ENCODE assay signal across 8 mouse cellular contexts in genomic region chr11:53979788-53980621, GRCm38 (mm10). TPM values are rescaled to one million over a fixed set of nuclear protein-coding genes. Genes with fewer than 3 reads are reported as not detected.
DNase-seq lines count a peak whose midpoint lies in the region; ATAC-seq and TF ChIP-seq lines count a peak whose summit lies in the region.

Gene Slc22a21 (minus strand): TSS chr11:53980332.

- H3K27me3 ChIP-seq in forebrain, embryonic 13.5 days, result peaks cover 15% of the 10 kb centered on the region
- peaks cover 11% of the 10 kb centered on the region; the same call in 1 of the 2 replicates for H3K27me3 ChIP-seq in neural tube, embryonic 15.5 days (replicated peaks)

- peak within 1 kb of the TSS; percentile 57 for H3K4me3 ChIP-seq in forebrain, embryonic 13.5 days
- peak within 1 kb of the TSS; percentile 68 for H3K4me3 ChIP-seq in lung, adult 2 months (replicated peaks; ENCODE audit: extremely low read depth, low read depth, low read length)
- peak within 1 kb of the TSS; percentile 59 for H3K4me3 ChIP-seq in neural tube, embryonic 15.5 days (replicated peaks)

- H3K9ac ChIP-seq in forebrain, embryonic 13.5 days, result peak within 1 kb of the TSS; percentile 65
- H3K9ac ChIP-seq in neural tube, embryonic 15.5 days (replicated peaks), result peak within 1 kb of the TSS; percentile 59

- WGBS in forebrain, embryonic 13.5 days, result 2% methylated on average over 73 of the region's 73 CpGs
- 2% methylated on average over 73 of the region's 73 CpGs for WGBS in lung, adult 2 months
- WGBS in neural tube, embryonic 15.5 days, result 1% methylated on average over 71 of the region's 73 CpGs

- H3K4me2 ChIP-seq in forebrain, embryonic 13.5 days, result peak within 1 kb of the TSS; percentile 91
- H3K4me2 ChIP-seq in neural tube, embryonic 15.5 days, result peak within 1 kb of the TSS; percentile 93

- H3K4me1 ChIP-seq in forebrain, embryonic 13.5 days, result 0 out of 2 replicates have a peak, but pooled peaks cover 7% of the 10 kb centered on the region
- no peaks in the 10 kb centered on the region for H3K4me1 ChIP-seq in lung, adult 2 months (ENCODE audit: control insufficient read depth, insufficient read depth, low read length)
- peaks cover 15% of the 10 kb centered on the region; the same call in 1 of the 2 replicates for H3K4me1 ChIP-seq in neural tube, embryonic 15.5 days

- ATAC-seq in cerebellum, adult (ENCODE audit: insufficient number of reproducible peaks, low FRiP score, low TSS enrichment), result peak; percentile 74
- ATAC-seq in forebrain, embryonic 13.5 days, result peak; percentile 94
- ATAC-seq in neural tube, embryonic 15.5 days (ENCODE audit: low FRiP score), result peak; percentile 93

- H3K36me3 ChIP-seq in forebrain, embryonic 13.5 days (ENCODE audit: poor library complexity, severe bottlenecking), result no peaks in the 10 kb centered on the region
- H3K36me3 ChIP-seq in neural tube, embryonic 15.5 days, result no peaks in the 10 kb centered on the region

- no peaks in the 10 kb centered on the region for H3K9me3 ChIP-seq in forebrain, embryonic 13.5 days (replicated peaks)
- no peaks in the 10 kb centered on the region for H3K9me3 ChIP-seq in neural tube, embryonic 15.5 days (replicated peaks)

- peak; percentile 77; the same call in 1 of the 2 replicates for TF ChIP-seq POLR2A in lung, adult 2 months (IDR thresholded peaks at IDR 0.05; ENCODE audit: borderline replicate concordance, extremely low read depth, low read depth, low read length)

- no peak within 1 kb of the TSS for H3K27ac ChIP-seq in forebrain, embryonic 13.5 days
- no peak within 1 kb of the TSS for H3K27ac ChIP-seq in neural tube, embryonic 15.5 days (replicated peaks)

- peak; percentile 95 for DNase-seq in ES-CJ7 (ENCODE audit: low read depth, low spot score)
- DNase-seq in heart, postnatal 10 days, result peak; percentile 70 to 81
- peak; percentile 87 to 92 for DNase-seq in kidney, postnatal 4 days
- DNase-seq in lung, adult 2 months, result peak; percentile 62
- DNase-seq in testis, postnatal 14 days (ENCODE audit: low spot score), result peak; percentile 90

- TF ChIP-seq CTCF in lung, adult 2 months (IDR thresholded peaks at IDR 0.05; ENCODE audit: insufficient read depth, low read length), result no peak

- intact Hi-C loops in heart, postnatal 10 days (cut with DNase I), result loop anchor here (5.0 kb wide), 1 partner anchor 238 kb away; no protein-coding TSS in a partner anchor

RNA-seq across cellular contexts. Expression of gene Slc22a21, which starts in this region (rescaled TPM):
- 0.80 and 1.7 TPM in 2 replicates for polyA plus RNA-seq in forebrain, embryonic 13.5 days (2015; fragmentation: Nextera tagmentation; extraction: Ambion mirVana)
- 1 to 10 TPM; 2.1 to 2.2 TPM for total RNA-seq in heart, postnatal 10 days (2021)
- 2.3 and 3.8 TPM in 2 replicates for polyA plus RNA-seq in lung, adult 2 months (2012; rRNA removed)
- polyA plus RNA-seq in neural tube, embryonic 15.5 days (2015; fragmentation: Nextera tagmentation; extraction: Ambion mirVana), result 4.5 and 4.7 TPM in 2 replicates
